Mouse (Mus musculus) adrenal gland, adult 18-20 months (tissue): Measurements from ENCODE around the gene Pigm. TPM values are rescaled to one million over a fixed set of nuclear protein-coding genes. Genes with fewer than 3 reads are reported as not detected.

Experiments used
- DNase-seq, 2 experiments: peaks; one replicate each; pipeline ENCODE4 v3.0.0; 2021 to 2022; ENCODE audit warnings: low spot score in 2 of 2
- total RNA-seq, 2 experiments: library from RNA; stranded (reverse); gene quantifications; 1 replicate in 1 of 2; 2 replicates in 1 of 2; pipeline ENCODE4 v1.2.3; 2021

Pigm gene
- total RNA-seq, 2 experiments from 2014 or later, result 9.3 to 11.5 TPM

DNA sequence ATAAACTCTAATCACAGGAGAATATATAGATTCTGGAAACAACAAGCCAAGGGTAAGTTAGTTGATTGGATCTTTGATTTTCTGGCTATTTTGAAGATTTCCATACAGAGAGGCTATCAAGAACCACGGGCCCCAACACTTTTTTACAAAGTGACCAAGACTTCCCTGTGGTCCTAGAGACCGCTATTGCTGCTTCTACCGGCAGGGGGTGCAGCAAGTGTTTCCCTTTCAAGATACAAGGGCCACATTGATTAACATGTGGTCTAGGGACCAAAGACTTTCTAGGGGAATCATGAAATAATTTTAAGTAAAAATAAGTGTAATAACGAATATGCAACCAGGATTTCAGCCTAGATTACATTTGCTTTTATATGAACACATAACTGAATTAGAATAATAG is 34.5 kb downstream of the Pigm start:
- peak; percentile 35 to 58 for DNase-seq

DNA sequence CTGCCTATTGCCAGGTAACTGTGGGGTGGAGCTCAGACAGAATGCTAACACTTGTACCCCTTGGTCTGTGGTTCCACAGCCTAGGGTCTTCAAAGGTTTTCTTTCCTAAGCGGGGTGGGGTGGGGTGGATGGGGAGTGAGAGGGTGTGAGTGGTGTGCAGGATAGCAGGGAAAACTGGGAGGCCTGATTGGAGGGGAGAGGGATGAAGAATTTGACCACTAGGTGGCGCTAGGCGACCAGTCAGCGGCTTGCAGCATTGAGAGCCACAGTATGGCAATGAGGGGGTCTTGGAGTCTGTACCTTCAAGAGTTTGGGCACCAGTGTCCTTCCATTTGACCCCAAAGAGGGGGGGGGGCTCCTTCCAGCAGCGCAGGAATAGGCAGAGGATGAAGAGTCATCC is 35.9 kb downstream of the Pigm start:
- DNase-seq, result peak; percentile 67 to 68

DNA sequence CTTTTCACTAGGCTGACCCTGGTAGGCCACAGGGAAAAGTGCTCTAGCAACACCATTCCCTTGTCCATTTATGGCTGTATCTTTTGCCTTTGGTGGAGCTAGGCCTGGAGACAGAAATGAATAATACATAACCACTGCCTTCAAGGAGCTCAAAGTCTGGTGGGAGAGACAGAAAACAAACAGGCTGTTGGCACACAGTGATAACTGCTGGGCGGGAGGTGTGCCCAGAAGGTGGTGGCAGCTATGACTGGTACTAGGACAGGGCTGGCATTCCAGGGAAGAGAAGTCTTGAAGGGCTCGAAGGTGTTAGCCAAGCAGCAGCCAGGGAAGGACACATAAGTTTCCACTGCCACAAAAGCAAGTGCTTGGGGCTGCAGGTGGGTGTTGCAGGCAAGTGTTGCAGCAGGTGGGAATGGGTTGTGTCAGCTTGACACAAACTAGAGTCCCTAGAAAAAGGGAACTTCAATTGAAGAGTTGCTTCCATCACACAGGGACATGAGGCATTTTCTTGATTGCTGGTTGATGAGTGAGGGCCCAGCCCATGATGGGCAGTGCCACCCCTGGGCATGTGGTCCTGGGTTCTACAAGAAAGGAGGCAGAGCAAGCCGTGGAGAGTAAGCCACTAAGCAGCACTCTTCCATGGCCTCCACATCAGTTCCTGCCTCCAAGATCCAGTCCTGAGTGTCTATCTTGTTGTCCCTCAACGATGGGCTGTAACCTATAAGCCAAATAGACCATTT is 37.3 kb downstream of the Pigm start:
- DNase-seq, result no peak

DNA sequence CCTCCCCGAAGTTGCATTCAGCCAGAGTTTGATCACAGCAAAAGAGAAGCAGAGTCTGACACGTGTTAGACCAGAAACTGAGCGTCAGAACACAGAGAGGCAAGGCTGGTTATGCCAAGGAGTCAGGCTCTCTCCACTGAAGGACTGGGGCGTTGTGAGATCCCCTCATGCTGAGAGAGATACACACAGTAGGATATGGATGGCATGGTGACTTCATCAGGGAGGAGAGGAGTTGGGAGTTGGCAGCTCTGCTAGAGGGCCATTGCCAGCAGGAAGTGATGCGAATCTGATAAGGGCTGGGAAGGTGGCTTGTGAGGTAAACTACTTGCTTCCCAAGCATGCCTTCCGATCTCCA is 37.9 kb downstream of the Pigm start:
- no peak for DNase-seq

DNA sequence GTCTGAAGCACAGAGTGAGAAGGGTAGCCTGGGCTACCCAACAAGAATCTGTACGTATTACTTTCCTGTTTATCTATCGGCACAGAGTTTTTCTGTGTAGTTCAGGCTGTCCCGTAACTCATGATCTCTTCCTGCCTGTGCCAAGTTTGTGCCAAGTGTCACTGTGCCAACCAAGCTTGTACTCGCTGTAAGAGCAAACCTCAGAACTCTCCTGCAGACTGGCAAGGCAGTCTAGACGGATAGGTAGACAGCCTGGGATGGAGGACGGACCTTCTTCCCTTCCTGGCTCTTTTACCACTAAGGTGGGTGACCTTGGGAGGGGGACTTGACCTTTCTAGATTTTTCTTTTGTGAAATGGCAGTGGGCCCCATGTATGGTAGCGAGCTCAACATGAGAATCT is 38.7 kb downstream of the Pigm start:
- no peak for DNase-seq

DNA sequence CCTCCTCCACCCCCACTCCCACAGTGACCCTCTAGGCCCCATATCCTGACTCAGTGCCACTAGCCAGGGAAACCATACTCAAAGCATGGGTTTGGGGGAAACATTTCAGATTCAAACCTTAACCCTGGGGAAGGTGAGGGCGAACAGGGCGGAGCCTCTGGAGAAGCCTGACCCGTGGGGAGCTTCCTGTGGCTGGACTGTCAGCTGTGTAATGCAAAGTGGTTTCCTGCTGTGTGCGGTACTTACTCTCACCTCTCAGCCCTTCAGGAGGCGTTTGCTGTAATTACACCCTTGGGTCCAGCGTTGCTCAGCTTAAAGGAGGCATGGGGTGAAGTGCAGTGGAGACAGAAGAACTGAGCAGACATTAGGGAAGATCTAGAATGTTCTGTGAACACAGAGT is 41.8 kb downstream of the Pigm start:
- no peak for DNase-seq

DNA sequence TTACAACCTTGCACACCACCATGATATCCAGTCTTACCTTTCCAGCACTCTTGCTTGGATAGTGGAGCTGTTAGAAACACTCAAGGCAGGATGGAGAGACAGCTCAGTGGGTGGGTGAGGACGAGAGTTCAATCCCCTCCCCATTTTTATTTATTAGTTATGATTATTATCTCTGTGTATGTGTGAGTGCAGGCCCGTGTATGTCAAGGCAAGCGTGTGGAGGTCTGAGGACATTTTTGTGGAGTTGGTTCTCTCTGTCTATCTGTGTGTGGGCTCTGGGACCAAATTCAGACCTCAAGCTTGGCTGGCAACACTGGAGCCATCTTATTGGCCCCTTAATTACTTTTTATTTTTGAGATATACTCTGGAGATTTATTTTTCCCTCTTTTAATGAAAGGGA is 42.3 kb downstream of the Pigm start:
- no peak for DNase-seq

DNA sequence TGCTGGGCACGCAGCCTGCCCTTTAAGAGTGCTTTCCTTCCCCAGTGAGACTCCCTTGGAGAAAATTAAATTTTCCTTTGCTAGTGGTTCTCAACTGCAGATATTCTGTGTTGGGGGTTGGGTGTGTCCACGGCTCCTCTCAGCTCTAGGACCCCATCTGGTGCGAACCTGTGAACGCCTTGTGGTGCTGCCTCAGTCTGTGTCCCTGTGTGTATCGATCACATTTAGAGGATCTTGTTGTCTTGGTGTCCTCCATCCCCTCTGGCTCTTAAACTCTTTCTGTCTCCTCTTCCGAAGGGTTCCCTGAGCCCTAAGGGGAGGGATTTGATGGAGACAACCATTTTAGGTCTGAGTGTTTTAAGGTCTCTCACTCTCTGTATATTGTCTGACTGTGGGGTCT is 43.8 kb downstream of the Pigm start:
- no peak for DNase-seq

DNA sequence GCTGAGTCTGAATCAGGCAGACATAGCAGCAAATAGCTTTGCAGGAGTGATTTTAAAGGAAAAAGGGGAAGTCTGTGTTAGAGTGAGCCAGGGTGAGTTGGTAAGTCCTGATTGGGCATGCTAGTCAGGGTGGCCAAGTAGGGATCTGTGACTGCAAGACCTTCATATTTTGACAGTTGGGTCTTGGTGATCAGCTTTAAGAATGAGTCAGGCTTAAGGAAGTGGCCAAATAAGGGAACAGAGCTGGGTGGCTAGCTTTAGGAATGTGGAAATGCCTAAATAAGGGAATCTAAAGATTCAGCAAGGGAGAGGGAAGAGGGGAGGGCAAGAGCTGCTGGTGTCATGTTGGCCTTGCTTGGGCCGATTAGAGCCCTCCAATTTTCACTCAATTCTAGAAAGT is 47.0 kb downstream of the Pigm start:
- DNase-seq, result no peak

DNA sequence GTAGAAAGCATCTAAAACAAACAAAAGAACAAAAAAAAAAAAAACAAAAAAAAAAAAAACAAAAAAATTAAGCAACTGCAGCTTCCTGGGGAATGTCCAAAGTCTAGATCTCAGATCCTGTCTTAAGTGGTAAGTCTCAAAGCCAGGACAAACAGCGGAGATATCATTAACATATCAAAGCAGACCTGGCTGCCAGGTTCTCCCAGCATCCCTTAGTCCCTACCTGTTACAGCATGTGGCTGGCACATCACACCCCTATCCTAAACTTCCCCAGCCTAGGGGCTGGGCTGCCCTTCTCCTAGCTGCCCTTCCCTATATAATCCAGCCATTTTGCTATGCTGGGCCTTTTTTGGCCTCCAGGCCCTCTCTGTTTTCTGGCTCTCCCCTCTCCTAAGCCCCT is 50.1 kb downstream of the Pigm start:
- no peak for DNase-seq

DNA sequence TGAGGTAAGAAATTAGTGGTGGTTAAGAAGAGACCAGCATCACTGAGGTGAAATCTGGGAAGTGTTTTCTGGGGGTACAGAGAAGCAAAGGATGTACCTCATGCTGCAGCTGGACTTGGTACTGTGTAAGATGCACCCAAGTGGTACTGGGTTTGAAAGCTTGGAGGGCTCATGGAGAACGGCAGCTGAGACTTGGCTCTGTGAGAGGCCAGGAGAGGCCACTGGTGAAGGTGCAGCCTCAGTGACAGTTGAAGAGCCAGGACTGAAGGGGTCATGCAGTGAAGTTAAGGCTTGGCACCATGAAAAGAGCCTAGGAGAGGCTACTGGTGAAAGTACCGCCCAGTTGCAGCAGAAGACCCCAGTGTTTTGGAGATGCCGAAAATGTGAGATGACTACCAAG is 51.5 kb downstream of the Pigm start:
- no peak for DNase-seq

DNA sequence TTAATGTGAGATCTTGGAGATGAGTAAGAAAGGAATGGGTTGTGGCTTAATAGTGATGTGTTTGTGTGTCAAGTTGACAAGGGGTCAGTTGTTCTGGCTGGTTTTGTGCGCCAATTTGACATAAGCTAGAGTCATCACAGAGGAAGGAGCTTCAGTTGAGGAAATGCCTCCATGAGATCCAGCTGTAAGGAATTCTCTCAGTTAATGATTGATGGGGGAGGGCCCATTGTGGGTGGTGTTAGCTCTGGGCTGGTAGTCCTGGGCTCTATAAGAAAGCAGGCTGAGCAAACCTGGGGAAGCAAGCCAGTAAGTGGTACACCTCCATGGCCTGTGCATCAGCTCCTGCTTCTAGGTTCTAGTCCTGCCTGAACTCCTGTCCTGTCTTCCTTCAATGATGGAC is 52.3 kb downstream of the Pigm start:
- no peak for DNase-seq

DNA sequence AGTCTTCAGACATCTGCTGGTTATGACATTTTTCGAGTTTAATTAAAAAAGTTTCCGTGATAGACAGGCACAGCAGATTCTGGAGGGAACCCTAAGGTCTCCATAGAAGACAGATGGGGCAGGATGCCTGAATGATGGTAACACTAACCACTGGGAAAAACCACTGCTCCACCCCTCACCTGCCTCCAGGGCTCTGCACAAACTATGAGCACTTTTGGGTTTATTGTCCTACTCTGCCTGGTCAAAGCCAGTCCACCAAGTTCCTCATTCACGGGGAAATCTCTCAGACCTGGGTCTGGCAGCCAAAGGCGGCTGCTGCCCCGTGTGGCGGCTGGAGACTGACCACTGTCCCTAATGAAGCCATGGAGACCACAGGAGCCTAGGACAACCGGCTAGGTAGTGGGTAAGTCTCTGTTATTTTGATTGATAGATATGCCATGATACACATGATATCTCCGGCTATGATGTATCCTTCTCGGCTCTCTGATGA is 54.4 kb downstream of the Pigm start:
- DNase-seq, result no peak

DNA sequence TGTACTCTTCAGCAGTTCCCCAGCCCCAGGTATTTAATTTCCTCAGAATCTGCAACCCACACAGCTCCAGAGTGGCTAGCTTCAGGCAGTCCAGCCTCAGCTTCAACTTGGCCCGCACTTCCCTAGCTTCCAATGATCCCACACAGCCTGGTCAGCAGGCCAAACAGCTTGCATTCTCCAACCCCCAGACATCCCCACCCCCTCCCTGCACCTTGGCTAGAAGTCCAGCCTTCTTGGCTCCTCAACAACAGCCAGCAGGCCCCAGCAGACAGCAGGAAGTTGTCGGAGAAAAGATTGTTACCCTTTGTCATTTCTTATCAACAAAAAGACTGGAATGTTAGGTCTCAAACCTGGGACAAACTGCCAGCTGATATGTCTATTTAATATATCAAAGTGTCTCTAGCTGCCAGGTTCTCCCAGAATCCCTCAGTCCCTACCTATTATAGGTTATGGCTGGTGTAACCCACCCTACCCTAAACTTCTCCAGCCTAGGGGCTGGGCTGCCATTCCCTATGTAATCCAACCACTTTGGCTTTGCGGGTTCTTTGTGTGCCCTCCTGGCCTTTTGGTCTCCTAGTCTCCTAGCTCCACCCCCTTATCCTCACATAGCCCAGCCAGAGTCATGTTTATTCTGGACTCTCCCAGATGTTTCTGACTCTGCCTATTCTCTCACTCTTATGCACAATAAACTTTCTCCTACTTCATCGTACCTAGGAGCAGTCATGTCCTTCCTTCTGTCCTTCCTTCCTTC is 55.7 kb downstream of the Pigm start:
- no peak for DNase-seq

DNA sequence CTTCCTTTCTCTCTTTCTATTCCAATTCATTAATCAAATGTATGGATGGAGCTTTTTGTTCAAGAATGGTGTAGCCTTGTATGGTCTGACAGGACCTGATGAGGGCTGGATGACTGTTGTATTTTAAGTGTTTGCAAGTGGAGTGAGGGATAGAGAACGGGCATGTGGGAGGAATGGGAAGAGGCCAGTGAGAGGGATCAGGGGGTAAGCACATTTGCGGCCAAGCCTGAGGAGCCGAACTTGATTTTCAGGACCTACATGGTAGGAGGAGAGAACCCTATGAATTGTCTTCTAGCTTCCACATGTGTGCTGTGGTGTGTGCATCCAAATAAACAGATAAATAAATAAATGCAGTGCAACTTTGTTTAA is 56.2 kb downstream of the Pigm start:
- DNase-seq, result no peak

DNA sequence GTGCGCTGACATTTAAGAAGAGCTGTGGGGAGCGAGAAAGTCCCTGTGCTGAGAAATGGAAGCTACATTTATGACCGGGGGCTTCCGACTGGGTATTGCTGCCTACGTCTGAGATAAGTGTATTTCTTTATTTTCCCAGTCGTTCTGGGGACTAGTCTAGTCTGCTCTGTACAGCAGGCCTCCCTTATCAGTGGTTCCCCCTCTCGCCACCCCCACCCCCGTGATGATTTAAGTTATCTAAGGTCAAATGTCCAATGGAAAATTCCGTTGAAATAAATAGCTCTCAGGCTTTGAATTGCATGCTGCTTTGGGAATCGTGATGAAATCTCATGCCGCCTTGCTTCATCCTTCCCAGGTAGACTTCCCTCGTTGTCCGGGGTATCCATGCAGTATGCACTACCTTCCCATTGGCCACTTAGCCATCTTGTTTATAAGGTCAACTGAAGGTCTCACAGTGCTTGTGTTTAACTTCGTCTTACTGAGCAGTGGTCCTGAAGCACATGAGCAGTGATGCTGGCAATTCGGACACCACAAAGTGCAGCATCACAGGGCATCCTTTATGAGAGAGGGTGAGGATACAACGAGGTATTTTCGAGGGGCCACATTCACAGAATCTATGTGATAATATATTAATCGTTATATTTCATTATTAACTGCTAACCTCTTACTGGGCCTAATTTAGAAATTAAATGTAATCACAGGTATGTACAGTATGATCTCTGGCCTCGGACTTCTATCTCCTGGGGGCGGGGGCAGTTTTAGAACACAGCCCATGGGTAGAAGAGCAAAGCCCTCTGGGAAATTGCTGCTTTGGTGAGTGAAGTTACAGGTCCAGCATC is 56.9 kb downstream of the Pigm start:
- DNase-seq, result no peak

Other genes starting within 250 kb of the Pigm start
- 100 to 1,000 TPM; 121 to 130 TPM for gene Pex19, start 249.8 kb upstream of the Pigm start, total RNA-seq
- gene Dcaf8, start 228.5 kb upstream of the Pigm start, total RNA-seq, result 100 to 1,000 TPM in 1 of 2 experiments, 10 to 100 TPM in 1; 98.5 to 125 TPM
- gene Pea15a, start 169.7 kb upstream of the Pigm start, total RNA-seq, result 10 to 100 TPM; 55.2 to 72.6 TPM
- gene Casq1, start 156.7 kb upstream of the Pigm start, total RNA-seq, result 1 to 10 TPM in 1 of 2 experiments, under 1 TPM in 1; 0.66 to 1.9 TPM
- 1 to 10 TPM in 1 of 2 experiments, under 1 TPM in 1; 0.42 to 3.7 TPM for gene Atp1a4, start 118.1 kb upstream of the Pigm start, total RNA-seq
- 10 to 100 TPM; 20.8 to 27.8 TPM for gene Igsf8, start 114.9 kb upstream of the Pigm start, total RNA-seq
- 100 to 1,000 TPM; 128 to 221 TPM for gene Atp1a2, start 78.5 kb upstream of the Pigm start, total RNA-seq
- gene Kcnj9, start 47.2 kb upstream of the Pigm start, total RNA-seq, result under 1 TPM in 1 of 2 experiments, not detected in 1; 0.22 TPM
- gene Kcnj10, start 35.3 kb upstream of the Pigm start, total RNA-seq, result 1 to 10 TPM; 1.3 to 1.5 TPM
- gene Slamf9, start 98.8 kb downstream of the Pigm start, total RNA-seq, result 1 to 10 TPM; 3.4 to 5.0 TPM
- gene Igsf9, start 105.2 kb downstream of the Pigm start, total RNA-seq, result 1 to 10 TPM; 1.1 to 3.2 TPM
- gene Tagln2, start 123.5 kb downstream of the Pigm start, total RNA-seq, result 10 to 100 TPM; 64.7 to 65.1 TPM
- under 1 TPM; 0.35 to 0.40 TPM for gene Cfap45, start 144.3 kb downstream of the Pigm start, total RNA-seq
- gene Vsig8, start 179.4 kb downstream of the Pigm start, total RNA-seq, result under 1 TPM in 1 of 2 experiments, not detected in 1; 0.40 TPM
- 1 to 10 TPM in 1 of 2 experiments, under 1 TPM in 1; 0.60 to 1.5 TPM for gene Slamf8, start 214.0 kb downstream of the Pigm start, total RNA-seq
- not detected for gene Fcrl6, start 226.0 kb downstream of the Pigm start, total RNA-seq